Comparison of ENCODE assay signal across 21 mouse cellular contexts in the genomic region with DNA sequence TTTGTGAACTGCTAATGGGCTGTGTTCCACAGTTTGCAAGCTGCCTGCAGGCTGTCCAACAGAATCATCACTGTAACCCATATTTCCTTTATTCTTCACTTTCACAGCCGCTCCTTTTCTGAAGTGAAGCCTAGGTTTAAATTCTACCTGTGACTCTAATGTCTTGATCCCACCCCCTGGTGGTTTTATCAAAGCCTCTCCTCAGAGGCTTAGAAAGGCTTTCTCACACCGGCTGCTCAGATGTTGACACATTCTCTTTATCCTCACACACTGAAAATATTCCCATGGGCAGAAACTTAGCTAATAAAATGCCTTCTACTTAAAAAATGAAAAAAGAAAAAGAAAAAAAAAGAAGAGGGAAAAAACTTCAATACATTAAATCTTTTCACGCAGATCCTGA.
DNase-seq lines count a peak whose midpoint lies in the region; ATAC-seq and TF ChIP-seq lines count a peak whose summit lies in the region.
"Had no signal": no experiment of that assay in that cellular context is flagged by ENCODE, and none has a peak within 500 bp of the region (broad histone marks: within the 10 kb centered on the region; RNA-seq: fewer than 3 reads in every experiment).

No protein-coding gene starts in this region.

- TF ChIP-seq POLR2A in brain, embryonic 14.5 days (IDR thresholded peaks at IDR 0.05; ENCODE audit: borderline replicate concordance, extremely low read depth, insufficient read depth, insufficient read length, poor library complexity, severe bottlenecking) = no peak

- no peaks in the 10 kb centered on the region for H3K36me3 ChIP-seq in forebrain, embryonic 14.5 days (ENCODE audit: control insufficient read depth, insufficient read depth, low read length)
- H3K36me3 ChIP-seq in forebrain, embryonic 11.5 days (ENCODE audit: control insufficient read depth, insufficient read depth, low read length) = no peaks in the 10 kb centered on the region
- no peaks in the 10 kb centered on the region for H3K36me3 ChIP-seq in midbrain, embryonic 15.5 days (replicated peaks)
- H3K36me3 ChIP-seq in midbrain, embryonic 11.5 days (ENCODE audit: control insufficient read depth, insufficient read depth, low read length) = no peaks in the 10 kb centered on the region
- H3K36me3 ChIP-seq: embryonic facial prominence, embryonic 12.5 days; hindbrain, embryonic 12.5 days; hindbrain, embryonic 15.5 days had no signal

- peak; percentile 43 for DNase-seq in forebrain, embryonic 14.5 days (ENCODE audit: low spot score)
- no peak for DNase-seq in forebrain, embryonic 11.5 days (ENCODE audit: low spot score)
- no peak for DNase-seq in midbrain, embryonic 11.5 days (ENCODE audit: low spot score, missing footprints)
- peak; percentile 76 for DNase-seq in brain, embryonic 14.5 days (ENCODE audit: low read depth)
- no peak for DNase-seq in thymus, postnatal 25 days
- DNase-seq: adrenal gland, adult 2 months; adrenal gland, postnatal 14 days; cerebellum, adult 18-20 months; cerebellum, adult 9-10 months; cerebellum, postnatal 14 days; gastrocnemius, adult 2 months; gastrocnemius, postnatal 14 days; heart, adult 11 months had no signal

- 27% methylated on average over 3 of the region's 3 CpGs for WGBS in forebrain, embryonic 14.5 days
- 39% methylated on average over 3 of the region's 3 CpGs for WGBS in forebrain, embryonic 11.5 days
- 24% methylated on average over 3 of the region's 3 CpGs for WGBS in midbrain, embryonic 15.5 days
- WGBS in midbrain, embryonic 11.5 days = 43% methylated on average over 3 of the region's 3 CpGs

- H3K4me3 ChIP-seq in forebrain, embryonic 14.5 days (ENCODE audit: low read depth, low read length) = no peak overlapping the region
- H3K4me3 ChIP-seq in forebrain, embryonic 11.5 days (ENCODE audit: low read depth, low read length) = no peak overlapping the region
- no peak overlapping the region for H3K4me3 ChIP-seq in midbrain, embryonic 15.5 days
- H3K4me3 ChIP-seq in midbrain, embryonic 11.5 days (ENCODE audit: low read depth, low read length) = no peak overlapping the region
- H3K4me3 ChIP-seq: embryonic facial prominence, embryonic 12.5 days; erythroblast, embryonic 14.5 days; gastrocnemius, adult 2 months; hindbrain, embryonic 12.5 days; hindbrain, embryonic 15.5 days had no signal

- H3K4me2 ChIP-seq in forebrain, embryonic 14.5 days (ENCODE audit: low read length) = no peak overlapping the region
- no peak overlapping the region for H3K4me2 ChIP-seq in forebrain, embryonic 11.5 days (ENCODE audit: low read depth, low read length, severe bottlenecking)
- H3K4me2 ChIP-seq in midbrain, embryonic 15.5 days = no peak overlapping the region
- H3K4me2 ChIP-seq in midbrain, embryonic 11.5 days = no peak overlapping the region
- H3K4me2 ChIP-seq: embryonic facial prominence, embryonic 12.5 days; heart, embryonic 11.5 days; hindbrain, embryonic 12.5 days; hindbrain, embryonic 15.5 days had no signal

- H3K27me3 ChIP-seq in forebrain, embryonic 14.5 days (replicated peaks; ENCODE audit: control insufficient read depth, insufficient read depth, low read length) = no peaks in the 10 kb centered on the region
- H3K27me3 ChIP-seq in forebrain, embryonic 11.5 days (ENCODE audit: control insufficient read depth, insufficient read depth, low read length) = no peaks in the 10 kb centered on the region
- H3K27me3 ChIP-seq in midbrain, embryonic 15.5 days (replicated peaks) = no peaks in the 10 kb centered on the region
- H3K27me3 ChIP-seq in midbrain, embryonic 11.5 days (ENCODE audit: control insufficient read depth, insufficient read depth, low read length) = no peaks in the 10 kb centered on the region
- H3K27me3 ChIP-seq: embryonic facial prominence, embryonic 12.5 days; hindbrain, embryonic 12.5 days; hindbrain, embryonic 15.5 days had no signal

- no peak overlapping the region for H3K9ac ChIP-seq in forebrain, embryonic 14.5 days (ENCODE audit: low read length)
- no peak overlapping the region for H3K9ac ChIP-seq in forebrain, embryonic 11.5 days (ENCODE audit: low read length)
- H3K9ac ChIP-seq in midbrain, embryonic 15.5 days = no peak overlapping the region
- H3K9ac ChIP-seq in midbrain, embryonic 11.5 days (ENCODE audit: low read length) = no peak overlapping the region
- H3K9ac ChIP-seq: embryonic facial prominence, embryonic 12.5 days; hindbrain, embryonic 12.5 days; hindbrain, embryonic 15.5 days had no signal

- H3K27ac ChIP-seq in forebrain, embryonic 14.5 days (ENCODE audit: low read depth, low read length) = no peak overlapping the region
- H3K27ac ChIP-seq in forebrain, embryonic 11.5 days (ENCODE audit: low read depth, low read length) = no peak overlapping the region
- H3K27ac ChIP-seq in midbrain, embryonic 15.5 days = no peak overlapping the region
- no peak overlapping the region for H3K27ac ChIP-seq in midbrain, embryonic 11.5 days (ENCODE audit: low read depth, low read length)
- H3K27ac ChIP-seq: embryonic facial prominence, embryonic 12.5 days; gastrocnemius, adult 2 months; hindbrain, embryonic 12.5 days; hindbrain, embryonic 15.5 days had no signal

- H3K4me1 ChIP-seq in forebrain, embryonic 14.5 days (ENCODE audit: control insufficient read depth, insufficient read depth, low read length) = no peaks in the 10 kb centered on the region
- no peaks in the 10 kb centered on the region for H3K4me1 ChIP-seq in forebrain, embryonic 11.5 days (replicated peaks; ENCODE audit: control insufficient read depth, insufficient read depth, low read length)
- no peaks in the 10 kb centered on the region for H3K4me1 ChIP-seq in midbrain, embryonic 15.5 days
- no peaks in the 10 kb centered on the region for H3K4me1 ChIP-seq in midbrain, embryonic 11.5 days (ENCODE audit: control insufficient read depth, insufficient read depth, low read length)
- H3K4me1 ChIP-seq: embryonic facial prominence, embryonic 12.5 days; hindbrain, embryonic 12.5 days; hindbrain, embryonic 15.5 days had no signal

- ATAC-seq in forebrain, embryonic 14.5 days = no peak
- no peak for ATAC-seq in forebrain, embryonic 11.5 days (replicated peaks; ENCODE audit: low FRiP score)
- peak; percentile 82 for ATAC-seq in midbrain, embryonic 15.5 days (replicated peaks)
- no peak for ATAC-seq in midbrain, embryonic 11.5 days (ENCODE audit: low FRiP score)
- ATAC-seq: CD4-positive, CD25-positive, alpha-beta regulatory T cell, adult 4 months; forebrain, embryonic 16.5 days had no signal

- TF ChIP-seq CTCF in brain, embryonic 14.5 days (IDR thresholded peaks at IDR 0.05; ENCODE audit: borderline replicate concordance, extremely low read depth, insufficient read depth, insufficient read length) = no peak

- H3K9me3 ChIP-seq in forebrain, embryonic 14.5 days (replicated peaks; ENCODE audit: control insufficient read depth, low read length) = no peaks in the 10 kb centered on the region
- H3K9me3 ChIP-seq in forebrain, embryonic 11.5 days (ENCODE audit: control insufficient read depth, low read length) = no peaks in the 10 kb centered on the region
- no peaks in the 10 kb centered on the region for H3K9me3 ChIP-seq in midbrain, embryonic 15.5 days
- H3K9me3 ChIP-seq in midbrain, embryonic 11.5 days (ENCODE audit: control insufficient read depth, low read length) = no peaks in the 10 kb centered on the region
- H3K9me3 ChIP-seq: embryonic facial prominence, embryonic 12.5 days; hindbrain, embryonic 12.5 days; hindbrain, embryonic 15.5 days had no signal

Comparison
In these comparisons a context has a peak if more than half of its experiments do, and no peak if none do; other contexts are left out.
1. DNase-seq: peak in forebrain, embryonic 14.5 days (single experiment) and brain, embryonic 14.5 days (single experiment); none in forebrain, embryonic 11.5 days (single experiment), midbrain, embryonic 11.5 days (single experiment) and thymus, postnatal 25 days (single experiment).